Mouse (Mus musculus): ENCODE data around the gene Fbxl20. TPM values are rescaled to one million over a fixed set of nuclear protein-coding genes. Genes with fewer than 3 reads are reported as not detected.
"Not testable (repeated sequence)": the region's sequence is repeated elsewhere in the genome, so short reads cannot be mapped to it uniquely, and the experiment has no call there.

Gene Fbxl20
- polyA plus RNA-seq (2014; fragmentation: Nextera tagmentation; extraction: Ambion mirVana), result 14.9 and 17.7 TPM in 2 replicates

DNA sequence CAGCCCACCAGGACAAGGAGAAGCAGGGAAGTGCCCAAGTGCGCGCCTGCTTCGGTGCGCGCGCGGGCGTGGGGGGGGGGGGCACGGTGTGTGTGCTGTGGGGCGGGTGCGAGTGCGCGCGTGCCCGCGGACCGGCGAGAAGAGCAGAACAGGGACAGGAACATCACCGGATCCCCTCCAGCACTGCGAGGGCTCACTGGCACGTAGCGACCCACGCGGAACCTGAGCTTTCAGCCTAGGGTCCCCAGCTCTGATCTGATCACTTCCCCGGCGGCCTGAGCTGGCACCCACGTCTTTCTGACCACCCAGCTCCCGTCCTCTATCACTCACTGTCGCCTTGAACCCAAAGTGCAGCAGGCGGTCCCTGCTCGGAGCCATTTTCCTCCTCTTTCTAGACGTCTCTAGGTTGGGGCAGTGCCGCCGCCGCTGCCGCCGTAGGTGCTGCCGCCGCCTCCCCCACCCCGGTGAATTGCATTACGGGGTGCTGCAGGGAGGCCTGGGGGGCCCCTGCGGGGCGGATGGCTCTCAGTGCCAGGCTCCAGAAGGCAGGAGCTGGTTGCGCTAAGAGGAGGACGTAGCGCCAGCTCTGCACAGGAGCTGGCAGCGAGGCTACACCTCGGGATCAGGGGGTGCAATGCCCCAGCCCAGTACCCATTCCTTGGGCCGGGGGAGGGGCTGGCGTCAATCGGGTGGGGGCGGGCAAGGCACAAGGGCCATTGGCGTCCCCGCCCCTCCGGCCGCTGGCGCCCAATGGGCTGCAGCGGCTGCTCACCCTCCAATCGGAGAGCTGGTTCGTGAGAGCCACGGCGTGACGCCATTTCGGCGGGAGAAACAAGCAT, at the start of gene Fbxl20:
TSS of gene Fbxl20 (minus strand) at position 618 of the 839 bp plus-strand sequence.
- peak within 1 kb of the TSS; percentile 76 to 93 for H3K27ac ChIP-seq (replicated peaks in 1 of 2; ENCODE audit: control insufficient read depth in 1 of 2, insufficient read depth in 1 of 2, low read depth in 2 of 2, low read length in 2 of 2)
- H3K9ac ChIP-seq (ENCODE audit: low read length), result peak within 1 kb of the TSS; percentile 96
- H3K36me3 ChIP-seq (ENCODE audit: control insufficient read depth, insufficient read depth, low read length), result peaks cover 13% of the 10 kb centered on the region
- peaks cover 0 to 24% of the 10 kb centered on the region in 2 experiments; a peak in 2 of 4 replicates for H3K4me1 ChIP-seq (ENCODE audit: control insufficient read depth in 2 of 2, insufficient read depth in 2 of 2, low read length in 2 of 2)
- WGBS, result 0% methylated on average over 51 of the region's 65 CpGs
- peak; percentile 83 for ATAC-seq (ENCODE audit: insufficient number of reproducible peaks, insufficient read depth, low FRiP score, low read depth)
- H3K4me3 ChIP-seq (ENCODE audit: control insufficient read depth in 1 of 2, insufficient read depth in 1 of 2, low read depth in 1 of 2, low read length in 2 of 2), result peak within 1 kb of the TSS; percentile 61 to 94
- H3K27me3 ChIP-seq (ENCODE audit: control insufficient read depth, insufficient read depth, low read length), result no peaks in the 10 kb centered on the region
- no peaks in the 10 kb centered on the region for H3K9me3 ChIP-seq (ENCODE audit: control insufficient read depth, low read length)
- H3K4me2 ChIP-seq (ENCODE audit: low read length), result peak within 1 kb of the TSS; percentile 88

DNA sequence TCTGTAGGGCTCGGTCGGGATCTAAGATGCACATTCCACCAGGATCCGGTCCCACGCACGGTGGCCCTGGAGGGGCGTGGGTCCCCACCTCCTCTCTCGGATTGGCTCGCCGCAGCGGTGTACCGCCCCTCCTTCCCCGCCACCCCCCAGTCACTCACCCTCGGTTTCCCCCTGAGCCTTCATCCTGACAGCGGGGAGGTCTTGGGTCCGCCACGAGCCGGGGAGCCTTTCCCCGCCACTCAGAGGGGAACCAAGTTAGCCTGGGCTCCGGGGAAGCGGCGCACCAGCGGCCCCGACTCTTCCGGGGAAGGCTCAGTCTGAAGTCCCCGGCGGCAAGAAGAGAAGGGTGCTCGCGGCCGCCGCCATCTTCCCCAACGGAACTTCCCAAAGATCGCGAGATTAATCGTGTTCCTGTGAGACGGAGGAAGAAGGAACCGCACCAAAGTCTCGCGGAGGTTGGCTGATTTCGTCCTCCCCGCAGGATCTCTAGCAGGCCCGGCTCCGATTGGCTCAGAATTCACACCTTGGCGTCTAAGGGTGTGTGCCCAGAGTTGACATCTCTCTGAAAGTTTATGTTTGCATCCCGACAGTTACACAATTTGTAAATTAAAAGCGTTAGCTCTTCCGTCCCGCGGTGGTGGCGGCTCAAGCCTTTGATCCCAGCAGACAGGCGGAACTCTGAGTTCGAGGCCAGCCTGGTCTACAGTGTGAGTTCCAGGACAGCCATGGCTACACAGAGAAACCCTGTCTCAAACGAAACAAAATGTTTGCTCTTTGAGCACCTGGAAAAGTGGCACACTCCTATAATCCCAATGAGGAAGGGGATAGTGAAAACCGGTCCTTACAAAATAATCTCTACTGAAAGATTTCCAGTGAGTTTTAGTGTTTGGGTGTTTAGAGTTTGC, 43.0 kb upstream of the Fbxl20 start, which contains the start of gene Med1:
TSS of gene Med1 (minus strand) at position 393 of the 905 bp plus-strand sequence.
- peak; percentile 88 for ATAC-seq (ENCODE audit: insufficient number of reproducible peaks, insufficient read depth, low FRiP score, low read depth)
- Histone ChIP-seq H3K27me3 (ENCODE audit: control insufficient read depth, insufficient read depth, low read length) (no peaks in the 10 kb centered on the region), H3K9ac (ENCODE audit: low read length) (peak within 1 kb of the TSS; percentile 91), H3K9me3 (ENCODE audit: control insufficient read depth, low read length) (no peaks in the 10 kb centered on the region), H3K4me1 (ENCODE audit: control insufficient read depth in 2 of 2, insufficient read depth in 2 of 2, low read length in 2 of 2) (peaks cover 8 to 19% of the 10 kb centered on the region in 2 experiments; a peak in 3 of 4 replicates), H3K36me3 (ENCODE audit: control insufficient read depth, insufficient read depth, low read length) (peaks cover 25% of the 10 kb centered on the region), H3K4me2 (ENCODE audit: low read length) (peak within 1 kb of the TSS; percentile 81), H3K4me3 (ENCODE audit: control insufficient read depth in 1 of 2, insufficient read depth in 1 of 2, low read depth in 1 of 2, low read length in 2 of 2) (peak within 1 kb of the TSS; percentile 90 to 96), H3K27ac (replicated peaks in 1 of 2; ENCODE audit: control insufficient read depth in 1 of 2, insufficient read depth in 1 of 2, low read depth in 2 of 2, low read length in 2 of 2) (peak within 1 kb of the TSS; percentile 92)
- under 1% methylated on average over 53 of the region's 53 CpGs for WGBS

DNA sequence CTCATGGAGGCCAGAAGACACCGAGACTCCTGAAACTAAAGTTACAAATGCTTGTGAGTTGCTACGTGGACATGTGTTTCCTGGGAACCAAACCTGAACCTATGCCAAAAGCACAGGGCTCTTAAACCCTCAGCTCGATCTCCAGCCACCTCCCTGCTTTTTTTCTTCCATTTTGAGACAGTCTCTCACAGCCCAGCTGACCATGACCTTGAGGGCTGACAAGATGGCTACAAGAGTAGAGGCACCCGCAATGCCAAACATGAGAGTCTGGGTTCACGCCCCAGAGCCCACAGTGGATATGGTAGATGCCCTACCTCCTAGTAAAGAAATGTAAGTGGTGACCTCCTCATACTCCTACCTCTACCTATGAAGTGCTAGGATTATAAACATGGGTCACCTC, 40.6 kb upstream of the Fbxl20 start:
- H3K4me1 ChIP-seq (ENCODE audit: control insufficient read depth in 2 of 2, insufficient read depth in 2 of 2, low read length in 2 of 2), result peaks cover 8 to 19% of the 10 kb centered on the region in 2 experiments; a peak in 3 of 4 replicates
- peaks cover 46% of the 10 kb centered on the region for H3K36me3 ChIP-seq (ENCODE audit: control insufficient read depth, insufficient read depth, low read length)
- WGBS, result 64% methylated on average over 5 of the region's 5 CpGs
- 0 out of 4 replicates have a peak overlapping the region, but pooled peaks of 1 of the 2 experiments have one; percentile 28 for H3K27ac ChIP-seq (replicated peaks in 1 of 2; ENCODE audit: control insufficient read depth in 1 of 2, insufficient read depth in 1 of 2, low read depth in 2 of 2, low read length in 2 of 2)
- ATAC-seq (ENCODE audit: insufficient number of reproducible peaks, insufficient read depth, low FRiP score, low read depth), result no peak
- H3K9ac ChIP-seq (ENCODE audit: low read length), result no peak overlapping the region
- no peak overlapping the region for H3K4me3 ChIP-seq (ENCODE audit: control insufficient read depth in 1 of 2, insufficient read depth in 1 of 2, low read depth in 1 of 2, low read length in 2 of 2)
- no peak overlapping the region for H3K4me2 ChIP-seq (ENCODE audit: low read length)
- H3K27me3 ChIP-seq (ENCODE audit: control insufficient read depth, insufficient read depth, low read length), result no peaks in the 10 kb centered on the region
- no peaks in the 10 kb centered on the region for H3K9me3 ChIP-seq (ENCODE audit: control insufficient read depth, low read length)

DNA sequence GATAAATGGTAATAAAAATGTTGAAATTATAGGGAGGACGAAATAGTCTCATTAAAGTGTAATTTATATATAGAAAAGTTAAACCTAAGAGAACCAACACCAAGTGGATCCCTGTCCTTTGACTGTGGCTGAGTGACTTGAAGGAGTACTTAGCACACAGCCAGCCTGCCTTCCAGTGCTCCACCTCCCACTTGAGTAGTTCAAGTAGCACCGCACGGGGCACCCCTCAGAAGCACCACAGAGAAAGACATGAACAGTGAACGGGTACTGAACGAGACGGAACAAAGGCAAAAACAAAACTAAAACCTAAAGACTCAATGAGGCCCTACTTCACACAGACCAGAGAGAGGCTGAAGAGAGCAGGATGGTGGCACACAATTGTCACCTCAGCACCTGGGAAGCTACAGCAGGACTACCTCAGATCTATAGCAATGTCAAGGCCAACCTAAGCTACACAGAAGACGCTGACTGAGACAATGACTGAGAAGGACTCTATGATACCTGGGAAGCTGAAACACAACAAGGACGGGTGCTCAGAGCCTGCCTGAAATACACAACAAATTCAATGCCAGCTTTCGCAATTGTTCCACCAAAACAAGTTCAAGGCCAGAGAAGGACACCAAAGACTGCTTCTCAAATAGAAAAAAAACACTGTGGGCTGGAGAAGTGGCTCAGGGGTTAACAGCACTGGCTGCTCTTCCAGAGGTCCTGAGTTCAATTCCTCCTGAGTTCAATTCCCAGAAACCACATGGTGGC, 37.6 kb upstream of the Fbxl20 start:
- Histone ChIP-seq H3K4me2 (ENCODE audit: low read length) (no peak overlapping the region), H3K36me3 (ENCODE audit: control insufficient read depth, insufficient read depth, low read length) (peaks cover 73% of the 10 kb centered on the region), H3K9ac (ENCODE audit: low read length) (no peak overlapping the region), H3K4me1 (ENCODE audit: control insufficient read depth in 2 of 2, insufficient read depth in 2 of 2, low read length in 2 of 2) (peaks cover 6 to 14% of the 10 kb centered on the region in 2 experiments; a peak in 3 of 4 replicates), H3K9me3 (ENCODE audit: control insufficient read depth, low read length) (no peaks in the 10 kb centered on the region), H3K4me3 (ENCODE audit: control insufficient read depth in 1 of 2, insufficient read depth in 1 of 2, low read depth in 1 of 2, low read length in 2 of 2) (no peak overlapping the region), H3K27ac (replicated peaks in 1 of 2; ENCODE audit: control insufficient read depth in 1 of 2, insufficient read depth in 1 of 2, low read depth in 2 of 2, low read length in 2 of 2) (no peak overlapping the region), H3K27me3 (ENCODE audit: control insufficient read depth, insufficient read depth, low read length) (no peaks in the 10 kb centered on the region)
- no peak for ATAC-seq (ENCODE audit: insufficient number of reproducible peaks, insufficient read depth, low FRiP score, low read depth)
- 89% methylated on average over 9 of the region's 9 CpGs for WGBS

DNA sequence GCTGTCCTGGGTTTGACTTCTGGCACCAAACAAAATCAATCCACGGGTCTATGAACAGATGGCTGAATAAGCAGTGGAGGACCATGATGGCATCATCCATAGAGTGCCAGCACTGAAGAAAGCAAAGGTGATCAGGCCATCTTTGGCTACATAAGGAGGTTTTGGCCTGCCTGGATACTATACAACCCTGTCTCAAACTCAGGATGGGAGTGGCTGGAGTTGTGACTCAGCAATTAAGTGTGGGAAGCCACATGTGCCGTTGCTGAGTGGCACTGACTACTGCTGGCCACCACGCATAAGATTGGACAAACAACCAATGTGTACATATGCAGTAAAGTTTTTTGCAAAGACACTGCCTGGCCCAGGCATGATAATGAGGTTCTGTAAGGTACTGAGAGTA, 31.9 kb upstream of the Fbxl20 start:
- not testable (repeated sequence) for H3K4me2 ChIP-seq (ENCODE audit: low read length); H3K27me3 ChIP-seq (ENCODE audit: control insufficient read depth, insufficient read depth, low read length); H3K4me3 ChIP-seq (ENCODE audit: control insufficient read depth in 1 of 2, insufficient read depth in 1 of 2, low read depth in 1 of 2, low read length in 2 of 2); H3K9me3 ChIP-seq (ENCODE audit: control insufficient read depth, low read length); H3K9ac ChIP-seq (ENCODE audit: low read length); ATAC-seq (ENCODE audit: insufficient number of reproducible peaks, insufficient read depth, low FRiP score, low read depth); H3K27ac ChIP-seq (replicated peaks in 1 of 2; ENCODE audit: control insufficient read depth in 1 of 2, insufficient read depth in 1 of 2, low read depth in 2 of 2, low read length in 2 of 2); H3K4me1 ChIP-seq (ENCODE audit: control insufficient read depth in 2 of 2, insufficient read depth in 2 of 2, low read length in 2 of 2)
- peaks cover 91% of the 10 kb centered on the region for H3K36me3 ChIP-seq (ENCODE audit: control insufficient read depth, insufficient read depth, low read length)
- 92% methylated on average over 3 of the region's 3 CpGs for WGBS

DNA sequence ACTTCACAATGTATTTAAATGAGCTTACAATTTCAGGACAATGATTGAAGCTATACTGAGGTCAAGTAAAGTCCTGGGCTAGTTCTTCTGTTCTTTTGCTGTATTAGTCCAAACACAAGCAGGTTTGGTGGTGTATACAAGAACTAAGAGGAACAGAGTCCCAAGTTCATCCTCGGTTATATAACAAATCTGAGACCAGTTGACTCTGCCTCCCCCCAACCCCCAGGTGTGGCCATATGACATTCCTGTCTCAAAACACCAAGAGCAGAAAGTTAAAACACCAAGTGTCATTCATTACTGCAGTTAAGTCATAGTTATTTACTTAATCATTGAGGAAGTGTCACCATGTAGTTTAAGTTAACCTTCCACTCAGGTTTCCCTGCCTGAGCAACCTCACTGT, 18.2 kb upstream of the Fbxl20 start:
- H3K4me3 ChIP-seq (ENCODE audit: control insufficient read depth in 1 of 2, insufficient read depth in 1 of 2, low read depth in 1 of 2, low read length in 2 of 2), result no peak overlapping the region
- 89% methylated on average over 1 of the region's 1 CpGs for WGBS
- peaks cover 97% of the 10 kb centered on the region for H3K36me3 ChIP-seq (ENCODE audit: control insufficient read depth, insufficient read depth, low read length)
- no peaks in the 10 kb centered on the region for H3K4me1 ChIP-seq (ENCODE audit: control insufficient read depth in 2 of 2, insufficient read depth in 2 of 2, low read length in 2 of 2)
- H3K4me2 ChIP-seq (ENCODE audit: low read length), result no peak overlapping the region
- H3K27me3 ChIP-seq (ENCODE audit: control insufficient read depth, insufficient read depth, low read length), result no peaks in the 10 kb centered on the region
- no peak overlapping the region for H3K27ac ChIP-seq (replicated peaks in 1 of 2; ENCODE audit: control insufficient read depth in 1 of 2, insufficient read depth in 1 of 2, low read depth in 2 of 2, low read length in 2 of 2)
- no peaks in the 10 kb centered on the region for H3K9me3 ChIP-seq (ENCODE audit: control insufficient read depth, low read length)
- H3K9ac ChIP-seq (ENCODE audit: low read length), result no peak overlapping the region
- ATAC-seq (ENCODE audit: insufficient number of reproducible peaks, insufficient read depth, low FRiP score, low read depth), result no peak

DNA sequence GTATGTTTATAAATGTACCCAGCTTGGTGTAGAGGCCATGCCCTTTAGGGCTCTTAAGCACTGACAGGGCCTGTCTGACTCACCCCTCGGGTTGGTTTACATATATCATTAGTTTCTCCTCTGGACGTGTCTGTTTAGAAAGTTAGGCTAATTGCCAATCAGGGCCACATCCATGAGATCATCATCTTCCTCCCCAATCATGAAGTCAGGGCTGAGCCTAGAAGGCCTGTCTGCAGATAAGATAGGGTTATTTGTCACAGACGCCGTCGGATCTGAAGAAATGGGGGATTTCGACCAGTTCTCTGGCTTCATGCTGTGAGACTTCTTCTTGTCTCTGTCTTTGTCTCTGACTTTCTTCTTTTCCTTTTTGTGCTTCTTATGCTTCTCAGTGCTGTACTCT, 4.9 kb upstream of the Fbxl20 start:
- no peak overlapping the region for H3K4me3 ChIP-seq (ENCODE audit: control insufficient read depth in 1 of 2, insufficient read depth in 1 of 2, low read depth in 1 of 2, low read length in 2 of 2)
- H3K4me2 ChIP-seq (ENCODE audit: low read length), result no peak overlapping the region
- H3K36me3 ChIP-seq (ENCODE audit: control insufficient read depth, insufficient read depth, low read length), result peaks cover 61% of the 10 kb centered on the region
- WGBS, result 61% methylated on average over 6 of the region's 6 CpGs
- no peak for ATAC-seq (ENCODE audit: insufficient number of reproducible peaks, insufficient read depth, low FRiP score, low read depth)
- H3K27ac ChIP-seq (replicated peaks in 1 of 2; ENCODE audit: control insufficient read depth in 1 of 2, insufficient read depth in 1 of 2, low read depth in 2 of 2, low read length in 2 of 2), result no peak overlapping the region
- H3K9ac ChIP-seq (ENCODE audit: low read length), result no peak overlapping the region
- no peaks in the 10 kb centered on the region for H3K4me1 ChIP-seq (ENCODE audit: control insufficient read depth in 2 of 2, insufficient read depth in 2 of 2, low read length in 2 of 2)
- H3K27me3 ChIP-seq (ENCODE audit: control insufficient read depth, insufficient read depth, low read length), result no peaks in the 10 kb centered on the region
- no peaks in the 10 kb centered on the region for H3K9me3 ChIP-seq (ENCODE audit: control insufficient read depth, low read length)

Measured in heart, embryonic 14.5 days (tissue).